Mouse (Mus musculus) monocyte, adult 2 months (primary cell): ENCODE measurements around the gene Foxd2.

Source experiments
- DNase-seq, 2 experiments: peaks; one replicate each; pipeline ENCODE4 v3.0.0; 2022; ENCODE audit warnings: low spot score in 2 of 2, low read depth in 1 of 2

Foxd2 gene

DNA sequence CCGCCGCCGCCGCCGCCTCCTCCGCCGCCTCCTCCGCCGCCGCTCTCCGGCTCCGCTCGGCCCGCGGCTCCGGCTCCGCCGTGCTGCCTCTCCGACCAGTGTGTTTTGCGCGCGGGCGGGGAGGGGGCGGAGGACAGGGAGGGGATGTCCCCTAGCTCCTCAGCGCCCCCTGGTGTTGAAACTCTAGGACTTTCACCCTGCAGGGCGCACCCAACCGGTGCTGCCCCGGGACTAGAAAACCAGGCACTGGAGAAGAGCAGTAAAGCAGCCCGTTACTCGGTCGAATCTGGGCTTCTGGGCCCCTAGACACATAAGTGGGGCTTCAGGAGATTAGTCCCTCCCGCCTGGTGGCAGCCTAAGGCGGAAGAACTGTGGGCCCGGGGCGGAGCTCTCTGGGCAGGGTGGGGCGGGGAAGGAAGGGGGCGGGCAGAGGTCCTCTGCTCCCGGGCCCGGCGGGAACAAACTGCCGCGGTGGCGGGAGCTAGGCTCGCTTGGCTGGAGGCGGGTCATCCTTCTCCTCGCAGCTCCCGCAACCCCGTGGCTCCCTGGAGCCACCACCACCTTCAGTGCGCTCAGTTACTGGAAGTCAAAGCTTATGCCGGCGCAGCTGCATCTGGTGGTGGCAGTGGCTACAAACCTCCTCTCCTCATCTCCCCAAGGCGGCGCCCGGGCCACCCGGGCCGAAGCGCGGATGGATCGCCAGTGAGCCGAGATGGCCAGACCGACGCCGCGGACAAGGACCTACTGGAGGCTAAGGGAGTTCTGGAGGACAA, at the start of gene Foxd2:
TSS of gene Foxd2 (minus strand) at position 45 of the 773 bp plus-strand sequence.
- DNase-seq: peak; percentile 63 to 86

DNA sequence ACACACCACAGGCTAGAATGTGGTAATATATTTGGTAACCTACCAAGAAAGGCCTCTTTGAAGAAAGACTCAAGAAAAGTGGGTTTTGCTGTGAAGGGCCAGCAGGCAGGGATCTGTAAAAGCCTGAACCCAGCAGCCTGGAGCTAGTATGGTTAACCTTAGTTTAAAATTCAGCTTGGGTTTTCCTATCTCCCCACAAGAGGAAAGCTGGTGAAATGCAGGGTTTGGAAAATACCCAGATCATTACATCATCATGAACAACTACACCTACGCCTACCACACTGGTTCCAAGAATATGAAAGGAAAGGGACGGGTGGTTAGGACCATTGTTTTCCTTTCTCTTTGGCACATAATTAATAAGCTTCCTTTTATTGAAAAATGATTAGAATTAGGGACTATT, 49.6 kb upstream of the Foxd2 start:
- no peak for DNase-seq

DNA sequence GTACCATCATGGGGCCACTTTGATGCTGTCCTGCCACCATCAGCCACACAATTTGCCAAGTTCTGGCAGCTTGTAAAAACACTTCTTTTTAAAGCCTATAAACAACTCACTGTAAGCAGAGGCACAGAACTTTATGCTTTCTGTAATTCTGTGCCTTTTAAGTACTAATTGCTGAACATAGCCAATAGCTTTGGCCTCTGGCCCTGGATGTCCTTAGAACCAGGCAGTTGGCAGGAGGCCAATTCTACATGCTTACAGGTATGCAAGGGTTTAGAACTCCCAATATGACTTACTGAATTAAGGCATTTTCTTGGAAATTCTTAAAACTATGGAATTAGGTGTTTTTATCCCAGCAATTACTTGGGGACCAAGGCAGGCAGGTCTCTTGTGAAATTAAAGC, 48.7 kb upstream of the Foxd2 start:
- DNase-seq: no peak

DNA sequence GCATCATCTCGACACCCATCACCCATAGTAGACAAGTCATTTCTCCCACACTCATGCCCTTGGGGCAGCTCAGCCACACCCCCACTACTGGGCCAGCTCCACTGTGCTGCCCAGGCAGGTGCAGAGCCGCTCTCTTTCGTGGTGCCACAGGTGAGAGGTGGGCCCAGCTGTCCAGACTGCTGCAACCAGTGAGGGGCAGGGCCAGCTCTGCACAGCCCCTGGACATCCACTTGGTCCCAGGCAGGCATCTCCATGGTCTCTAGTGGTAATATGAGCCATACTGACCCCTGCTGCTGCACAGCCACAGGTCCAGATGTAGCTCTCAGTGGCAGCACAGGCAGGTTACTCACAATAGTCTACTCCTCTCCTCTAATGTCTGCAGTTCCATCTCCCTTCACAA, 44.5 kb upstream of the Foxd2 start:
- DNase-seq: no peak

DNA sequence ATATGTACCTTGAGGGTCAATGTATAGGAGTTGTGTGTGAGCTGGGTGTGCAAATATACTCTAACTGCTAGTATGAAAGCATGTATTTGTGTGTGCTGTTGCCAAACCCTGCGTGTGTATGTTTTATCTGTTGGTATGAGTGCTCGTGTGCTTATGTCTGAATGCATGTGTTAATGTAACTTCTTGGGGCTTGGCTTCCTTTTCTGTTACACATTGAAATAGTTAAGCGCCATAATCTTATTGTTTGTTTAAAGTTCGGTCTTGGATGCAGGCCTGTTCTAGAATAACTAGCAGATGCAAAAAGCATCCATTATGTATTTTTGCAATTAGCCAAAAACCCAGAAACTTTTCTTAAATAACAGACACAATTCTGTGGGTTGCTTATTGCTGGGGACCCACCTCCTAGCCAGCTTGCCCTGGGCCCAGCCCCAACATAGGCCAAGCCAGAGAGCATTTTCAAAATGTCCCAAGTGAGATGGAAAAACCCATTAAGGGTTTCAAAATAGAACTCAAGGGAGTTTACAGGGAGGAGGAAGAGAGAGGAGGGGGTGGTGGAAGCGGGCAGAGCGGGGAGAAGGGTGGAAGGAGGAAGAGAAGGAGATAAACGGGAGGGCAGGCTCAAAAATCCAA, 39.3 kb upstream of the Foxd2 start:
- DNase-seq: no peak

DNA sequence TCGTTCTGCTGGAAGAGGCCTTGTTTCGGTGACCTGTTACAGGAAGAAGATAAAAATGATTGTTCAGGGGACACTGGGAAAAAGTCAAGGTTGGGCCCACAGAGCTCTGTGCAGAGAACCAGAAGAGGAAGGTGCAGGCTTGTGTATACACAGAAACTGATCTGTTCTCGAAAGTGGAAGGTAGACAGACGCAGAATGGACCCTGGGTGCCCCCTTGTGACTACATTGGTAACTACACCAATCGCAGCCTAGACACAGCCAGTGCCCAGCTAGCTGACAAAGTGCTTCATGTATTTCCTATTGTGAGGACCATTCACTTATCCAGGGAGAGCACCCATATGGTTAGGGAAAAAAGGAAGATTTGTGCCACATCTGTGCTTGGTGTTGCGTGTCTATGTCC, 38.7 kb upstream of the Foxd2 start:
- peak; percentile 60 to 70 for DNase-seq

DNA sequence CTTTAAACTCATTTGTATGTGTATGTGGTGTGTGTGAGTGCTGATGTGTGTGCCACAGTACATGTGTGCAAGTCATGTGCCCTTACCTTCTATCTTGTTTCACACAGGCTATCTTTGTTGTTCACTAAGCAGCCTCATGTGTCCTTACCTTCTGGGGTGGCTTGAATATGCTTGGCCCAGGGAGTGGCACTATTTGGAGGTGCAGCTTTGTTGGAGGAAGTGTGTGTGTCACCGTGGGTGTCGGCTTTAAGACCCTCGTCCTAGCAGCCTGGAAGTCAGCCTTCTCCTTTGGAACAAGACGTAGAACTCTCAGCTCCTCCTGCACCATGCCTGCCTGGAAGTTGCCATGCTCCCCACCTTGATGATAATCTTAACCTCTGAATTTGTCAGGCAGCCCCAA, 37.7 kb upstream of the Foxd2 start:
- no peak for DNase-seq

DNA sequence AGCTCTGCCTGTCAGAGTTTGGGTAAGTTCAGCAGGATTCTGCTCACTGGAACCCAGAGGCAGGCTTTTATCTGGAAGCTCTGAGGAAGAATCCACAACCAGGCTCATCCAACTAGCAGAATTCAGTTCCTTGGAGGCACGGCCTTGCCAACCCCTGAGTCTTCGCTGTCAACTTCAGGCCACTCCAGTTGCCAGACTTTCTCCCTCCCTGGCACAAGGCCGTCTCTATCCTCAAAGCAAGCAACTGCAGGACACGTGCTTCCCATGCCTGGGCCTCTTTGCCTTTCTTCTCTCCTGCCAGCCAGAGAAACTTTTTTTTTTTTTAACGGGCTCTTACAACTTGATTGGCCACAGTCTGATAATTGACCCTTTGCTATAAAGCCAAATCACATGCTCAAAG, 36.3 kb upstream of the Foxd2 start:
- no peak for DNase-seq

DNA sequence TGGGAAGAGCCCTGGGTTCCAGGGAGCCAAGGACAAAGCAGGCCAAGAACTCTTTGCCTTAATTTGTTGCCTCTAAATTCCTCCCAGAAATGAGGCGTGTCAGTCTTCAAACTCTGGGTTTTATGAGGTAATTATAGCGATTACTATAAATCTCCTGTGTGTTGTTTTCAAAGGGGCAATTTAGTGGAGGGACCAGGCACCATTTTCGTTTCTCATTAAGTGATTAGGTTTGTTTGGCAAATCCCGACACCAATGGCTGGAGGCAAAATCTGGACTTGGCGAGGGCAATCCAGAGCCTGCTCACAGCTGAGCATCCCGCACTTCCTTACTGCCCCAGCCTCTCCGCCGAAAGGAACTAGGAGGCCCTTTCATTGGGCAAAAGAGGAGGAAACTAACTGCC, 33.9 kb upstream of the Foxd2 start:
- no peak for DNase-seq

DNA sequence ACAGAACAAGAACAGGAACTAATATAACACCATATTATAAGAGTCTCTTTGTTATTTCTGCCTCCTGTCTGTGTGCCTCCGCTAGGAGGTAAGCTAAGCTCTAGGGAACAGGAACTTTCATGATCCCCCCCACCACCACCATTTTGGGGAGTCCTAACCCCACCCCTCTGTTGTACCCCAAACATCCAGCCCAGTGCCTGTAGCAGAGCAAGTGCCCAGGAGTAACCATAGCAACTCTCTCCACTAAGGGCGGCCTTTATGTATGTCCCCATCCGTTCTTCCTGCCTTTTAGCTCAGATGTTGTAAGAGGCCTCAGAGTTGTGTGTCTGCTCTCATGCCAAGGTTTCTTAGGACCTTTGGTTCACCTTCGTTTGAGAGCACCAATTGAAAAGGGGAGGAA, 33.4 kb upstream of the Foxd2 start:
- no peak for DNase-seq

DNA sequence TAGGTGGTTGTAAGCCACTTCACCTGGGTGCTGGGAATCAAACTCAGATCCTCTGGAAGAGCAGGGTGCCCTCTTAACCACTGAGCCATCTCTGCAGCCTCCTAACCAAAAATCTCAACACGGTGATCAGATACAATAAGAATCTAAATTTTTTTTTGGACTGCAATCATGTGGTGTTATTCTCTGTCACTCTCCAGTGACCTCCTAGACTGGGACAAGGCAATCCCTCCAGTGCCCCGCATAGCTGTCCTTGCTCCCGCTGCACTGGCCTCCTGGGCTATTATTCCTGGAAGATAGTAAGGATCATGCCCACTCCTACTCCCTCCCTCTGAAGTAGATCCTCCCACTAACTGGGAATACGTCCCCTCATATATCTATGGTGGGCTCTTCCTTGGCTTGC, 32.6 kb upstream of the Foxd2 start:
- DNase-seq: no peak

DNA sequence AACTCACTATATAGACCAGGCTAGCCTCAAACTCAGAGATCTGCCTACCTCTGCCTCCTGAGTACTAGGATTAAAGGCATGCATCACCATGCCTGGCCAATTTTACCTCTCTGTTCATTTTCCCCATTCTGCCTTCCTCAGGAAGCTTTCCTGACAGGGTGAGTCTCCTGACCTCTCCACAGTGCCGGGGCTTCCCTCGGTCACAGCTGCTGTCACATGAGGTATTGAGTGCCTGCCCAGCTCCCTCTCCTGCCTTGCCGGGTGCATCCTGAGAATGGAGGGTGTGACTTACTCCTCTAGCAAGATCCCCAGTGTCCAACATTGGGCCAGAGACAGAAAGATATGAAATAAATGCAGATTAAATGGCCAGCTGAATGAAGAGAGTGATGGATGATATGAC, 29.6 kb upstream of the Foxd2 start:
- no peak for DNase-seq

DNA sequence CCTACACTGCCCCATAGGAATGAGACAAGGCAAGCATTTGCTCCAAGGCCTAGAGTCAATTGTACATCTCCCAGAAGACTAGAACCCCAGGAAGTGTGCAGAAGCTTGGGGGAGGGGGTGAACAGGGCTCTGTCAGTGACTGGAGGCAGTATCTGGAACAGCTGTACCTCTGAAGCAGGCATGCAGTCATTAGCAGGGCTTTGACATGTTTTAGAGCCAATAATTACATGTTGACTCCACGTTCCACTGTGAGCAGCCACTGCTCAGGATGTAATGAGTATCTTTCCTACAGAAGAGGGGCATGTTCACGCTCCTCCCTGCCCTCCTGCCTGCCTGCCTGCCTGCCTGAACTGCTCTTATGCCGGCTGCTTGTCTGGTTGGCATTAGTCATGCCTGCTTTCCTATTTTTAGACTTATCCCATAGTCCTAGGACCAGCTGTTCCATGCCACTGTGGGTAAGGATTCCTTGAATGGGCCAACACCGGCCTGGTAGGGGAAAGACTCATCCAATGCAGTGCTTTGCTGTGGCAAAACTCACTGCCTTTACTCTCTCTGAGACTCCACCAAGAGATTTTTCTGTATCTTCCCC, 28.9 kb upstream of the Foxd2 start:
- DNase-seq: no peak

DNA sequence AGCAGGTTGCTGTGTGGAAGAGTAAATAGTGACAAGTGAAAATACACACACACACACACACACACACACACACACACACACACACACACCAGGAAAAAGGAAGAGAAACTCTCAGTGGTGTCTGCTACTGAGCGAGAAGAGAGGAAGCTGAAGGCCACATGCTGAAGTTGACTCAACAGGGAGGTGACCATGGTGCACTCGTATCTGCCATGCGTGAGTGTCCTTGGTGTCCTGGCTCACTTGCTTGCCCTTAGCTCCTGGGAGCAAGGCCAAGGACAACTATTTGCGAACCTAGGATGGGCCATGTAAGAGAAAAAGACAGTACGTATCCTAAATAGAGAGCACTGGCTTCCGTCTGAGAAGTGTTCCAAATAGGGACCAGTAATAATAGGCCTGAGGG, 25.5 kb upstream of the Foxd2 start:
- DNase-seq: peak; percentile 24 to 36

DNA sequence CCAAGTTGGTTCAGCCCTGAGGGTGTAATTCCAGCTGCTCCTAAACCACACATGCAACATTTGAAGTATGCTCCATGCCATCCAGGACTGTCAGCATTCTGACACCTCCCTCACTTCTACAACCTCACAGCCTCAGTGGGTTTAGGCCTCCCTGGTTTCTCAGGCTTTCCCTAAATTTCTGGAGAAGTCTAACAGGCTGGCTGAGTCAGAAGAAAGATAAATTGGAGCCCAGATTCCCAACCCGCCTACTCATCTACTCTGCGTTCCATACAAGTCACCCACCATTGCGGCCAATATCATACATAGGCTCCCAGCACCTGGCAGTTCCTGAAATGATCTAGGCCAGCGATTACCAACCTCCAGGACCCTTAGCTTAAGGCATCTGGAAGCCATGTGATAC, 24.1 kb upstream of the Foxd2 start:
- no peak for DNase-seq

DNA sequence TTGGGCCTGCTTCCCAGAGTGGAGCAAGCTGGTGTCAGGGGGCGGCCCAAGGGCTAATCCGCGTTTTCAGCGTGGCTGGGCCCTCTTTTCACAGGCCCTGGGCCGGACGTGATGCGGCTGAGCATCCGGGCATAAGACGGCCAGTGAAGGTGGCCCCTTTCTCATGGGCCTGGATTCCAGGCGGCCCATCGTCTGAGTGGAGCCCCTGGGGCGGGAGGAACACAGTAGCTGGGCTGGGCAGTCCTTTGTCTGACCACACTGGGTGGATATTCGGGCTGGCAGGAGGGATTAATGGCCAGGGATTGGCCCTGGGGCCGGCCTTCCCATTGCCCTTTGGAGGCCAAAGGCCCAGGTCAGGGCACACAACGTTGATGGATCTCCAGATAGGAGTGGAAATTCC, 20.5 kb upstream of the Foxd2 start:
- no peak for DNase-seq

DNA sequence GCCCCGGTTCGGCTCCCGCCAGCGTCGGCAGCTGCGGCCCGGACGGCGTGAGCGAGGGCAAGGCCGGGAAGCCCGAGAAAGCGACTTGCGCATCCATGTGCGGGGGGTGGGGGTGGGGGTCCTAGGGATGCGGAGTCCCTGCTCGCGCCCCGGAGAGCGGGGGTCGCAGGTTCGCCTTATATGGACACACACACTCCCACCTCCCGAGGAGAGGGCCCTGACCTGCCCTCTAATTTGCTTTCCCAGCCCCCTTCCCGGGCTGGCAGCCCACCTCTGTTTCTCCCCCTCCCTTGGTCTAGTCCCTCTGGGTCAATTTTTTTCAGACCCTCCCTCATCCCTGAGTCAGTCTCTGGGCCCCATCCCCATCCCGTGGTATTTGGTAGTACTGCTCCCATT, 17.2 kb upstream of the Foxd2 start, which contains the start of gene Foxe3:
TSS of gene Foxe3 (minus strand) at position 97 of the 396 bp plus-strand sequence.
- DNase-seq: no peak

DNA sequence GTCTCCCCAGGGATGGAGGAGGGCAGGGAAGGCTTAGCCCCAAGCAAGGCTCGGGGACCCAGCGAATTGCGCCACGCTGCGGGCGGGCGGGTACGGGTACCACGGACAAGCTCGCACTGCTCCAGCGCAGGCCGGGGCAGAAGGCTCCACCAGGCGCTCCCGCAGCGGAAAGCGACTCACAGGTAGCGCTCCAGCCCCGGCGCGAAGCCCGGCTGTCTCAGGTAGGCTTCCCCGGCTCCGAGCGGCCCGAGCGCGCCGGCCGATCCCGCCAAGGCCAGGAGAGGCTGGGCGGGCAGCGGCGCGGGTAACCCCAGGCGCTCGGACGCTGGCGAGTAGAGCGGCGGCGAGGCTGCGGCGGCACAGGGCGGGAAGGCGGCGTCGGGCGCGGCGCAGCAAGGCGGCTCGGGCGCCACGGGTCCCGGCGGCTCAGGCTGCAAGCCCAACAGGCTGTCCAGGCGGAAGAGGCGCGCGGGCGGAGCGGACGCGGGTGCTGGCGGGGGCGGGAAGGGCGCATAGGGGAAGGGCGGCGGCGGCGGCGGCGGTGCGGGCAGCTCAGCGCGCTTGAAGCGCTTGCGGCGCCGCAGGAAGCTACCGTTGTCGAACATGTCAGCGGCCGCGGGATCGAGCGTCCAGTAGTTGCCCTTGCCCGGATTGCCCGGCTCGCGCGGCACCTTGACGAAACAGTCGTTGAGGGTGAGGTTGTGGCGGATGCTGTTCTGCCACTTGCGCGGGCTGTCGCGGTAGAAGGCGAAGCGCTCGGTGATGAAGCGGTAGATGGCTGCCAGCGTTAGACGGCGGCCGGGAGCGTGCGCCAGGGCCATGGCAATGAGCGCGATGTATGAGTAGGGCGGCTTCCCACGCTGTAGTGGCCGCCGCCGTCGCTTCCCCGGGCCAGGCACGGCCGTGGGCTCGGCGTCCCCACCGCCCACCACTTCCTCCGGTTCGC, 16.6 kb upstream of the Foxd2 start:
- DNase-seq: no peak

DNA sequence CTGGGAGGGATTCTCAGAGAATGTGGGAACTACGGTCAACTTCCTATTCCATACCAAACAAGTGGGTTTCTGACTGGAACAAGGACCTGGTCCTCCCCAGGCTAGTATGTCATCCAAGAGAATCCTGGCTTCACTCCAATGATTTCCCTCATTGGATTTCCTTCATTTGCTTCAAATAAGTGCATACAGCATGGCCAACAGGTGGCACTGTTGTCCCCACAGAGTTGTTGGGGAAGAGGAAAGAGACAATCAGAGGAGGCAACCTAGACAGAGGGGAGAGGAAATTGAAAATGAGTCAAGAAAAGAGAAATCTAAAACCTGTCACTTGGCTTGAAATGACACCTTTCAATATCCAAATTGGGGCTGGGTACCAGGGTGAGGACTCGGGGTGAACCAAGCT, 8.4 kb upstream of the Foxd2 start:
- DNase-seq: no peak

DNA sequence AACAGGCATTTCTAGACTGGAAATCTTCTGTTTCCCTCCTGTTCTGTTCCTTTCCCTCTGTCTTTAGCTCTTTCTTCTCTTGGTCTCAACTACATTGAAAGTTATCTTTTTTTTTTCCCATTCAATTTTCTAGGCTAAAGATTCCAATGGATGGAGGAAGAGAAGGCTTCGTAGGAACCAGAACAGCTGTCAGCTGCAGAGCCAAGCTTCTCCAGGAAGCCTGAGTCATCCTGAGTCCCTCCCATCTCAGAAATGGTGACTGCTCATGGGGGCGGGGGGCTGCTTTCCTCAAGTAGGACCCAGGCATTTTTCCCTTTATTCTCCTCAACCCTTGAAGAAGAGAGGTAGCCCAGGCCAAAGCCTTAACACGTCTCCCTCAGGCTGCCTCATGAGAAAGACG, 7.4 kb upstream of the Foxd2 start:
- no peak for DNase-seq

DNA sequence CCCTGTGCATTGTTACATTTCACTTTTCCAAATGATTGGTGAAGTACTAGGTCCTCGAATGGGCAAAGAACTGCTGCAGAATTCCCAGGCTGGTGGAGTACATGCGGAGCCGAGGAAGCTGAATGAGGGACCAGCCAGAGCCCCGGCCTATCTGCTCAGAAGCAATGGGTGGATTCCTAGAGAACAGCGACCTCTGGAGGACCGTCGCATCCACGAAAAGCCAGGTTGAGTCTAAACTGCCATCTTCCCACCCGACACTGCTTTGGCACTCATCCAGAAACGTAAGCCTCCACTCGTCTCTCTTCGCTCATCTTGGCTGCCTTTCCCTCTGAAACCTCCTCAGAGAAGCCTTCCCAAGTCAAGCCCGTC, 4.9 kb upstream of the Foxd2 start:
- DNase-seq: no peak
